In genomic region chr11:60700320-60701185, GRCm38 (mm10) we compare ENCODE assay signal across 9 mouse cellular contexts. TPM values are rescaled to one million over a fixed set of nuclear protein-coding genes. Genes with fewer than 3 reads are reported as not detected.
A peak's percentile ranks its signal among the peaks of the same experiment; 100 is the strongest.
DNase-seq lines count a peak whose midpoint lies in the region; ATAC-seq and TF ChIP-seq lines count a peak whose summit lies in the region.
"Had no signal": no experiment of that assay in that cellular context is flagged by ENCODE, and none has a peak within 500 bp of the region (broad histone marks: within the 10 kb centered on the region; RNA-seq: fewer than 3 reads in every experiment).

No protein-coding gene starts in this region.

- H3K9me3 ChIP-seq in forebrain, embryonic 15.5 days, result no peaks in the 10 kb centered on the region
- H3K9me3 ChIP-seq in limb, embryonic 10.5 days (replicated peaks), result no peaks in the 10 kb centered on the region

- 0 out of 2 replicates have a peak, but pooled peaks cover 1% of the 10 kb centered on the region for H3K36me3 ChIP-seq in spleen, adult 2 months (ENCODE audit: control insufficient read depth, insufficient read depth, low read length)
- peaks cover 10% of the 10 kb centered on the region for H3K36me3 ChIP-seq in forebrain, embryonic 15.5 days
- H3K36me3 ChIP-seq in limb, embryonic 10.5 days, result peaks cover 42% of the 10 kb centered on the region

- H3K4me2 ChIP-seq in forebrain, embryonic 15.5 days (replicated peaks), result peak overlapping the region; percentile 67

- peaks cover 6% of the 10 kb centered on the region; the same call in 1 of the 2 replicates for H3K4me1 ChIP-seq in spleen, adult 2 months (ENCODE audit: control insufficient read depth, insufficient read depth, insufficient read length)
- H3K4me1 ChIP-seq in forebrain, embryonic 15.5 days, result peaks cover 42% of the 10 kb centered on the region
- peaks cover 44% of the 10 kb centered on the region for H3K4me1 ChIP-seq in limb, embryonic 10.5 days

- peak; percentile 1 for DNase-seq in gastrocnemius, adult 18-20 months (ENCODE audit: low spot score)
- DNase-seq in gastrocnemius, postnatal 10 days, result no peak
- DNase-seq in spleen, adult 2 months (ENCODE audit: low read depth in 1 of 2, low spot score in 2 of 2), result no peak
- DNase-seq in spleen, postnatal 14 days (ENCODE audit: low spot score in 2 of 2), result no peak
- DNase-seq in limb, embryonic 10.5 days (ENCODE audit: low spot score), result no peak
- peak; percentile 13 for DNase-seq in neural tube, embryonic 10.5 days (ENCODE audit: extremely low spot score, low spot score)
- no peak for DNase-seq in T-cell, adult 2 months (ENCODE audit: low spot score)

- no peak overlapping the region for H3K27ac ChIP-seq in spleen, adult 2 months (ENCODE audit: insufficient read depth, low read length)
- H3K27ac ChIP-seq in forebrain, embryonic 15.5 days (replicated peaks), result peak overlapping the region; percentile 91
- peak overlapping the region; percentile 95 for H3K27ac ChIP-seq in limb, embryonic 10.5 days

- no peaks in the 10 kb centered on the region for H3K27me3 ChIP-seq in spleen, adult 2 months (ENCODE audit: control insufficient read depth, insufficient read depth, low read length)
- H3K27me3 ChIP-seq in forebrain, embryonic 15.5 days, result no peaks in the 10 kb centered on the region
- no peaks in the 10 kb centered on the region for H3K27me3 ChIP-seq in limb, embryonic 10.5 days (ENCODE audit: low read depth, poor library complexity, severe bottlenecking)
- H3K27me3 ChIP-seq: Patski had no signal

- TF ChIP-seq CTCF in spleen, adult 2 months (IDR thresholded peaks at IDR 0.05; ENCODE audit: extremely low read depth, insufficient read depth, insufficient read length, insufficient replicate concordance), result no peak

- peak overlapping the region; percentile 74 for H3K4me3 ChIP-seq in spleen, adult 2 months (ENCODE audit: extremely low read depth, insufficient read depth, insufficient read length)
- peak overlapping the region; percentile 85 for H3K4me3 ChIP-seq in forebrain, embryonic 15.5 days
- peak overlapping the region; percentile 88 for H3K4me3 ChIP-seq in limb, embryonic 10.5 days

- 51% methylated on average over 12 of the region's 12 CpGs for WGBS in spleen, adult 2 months
- WGBS in forebrain, embryonic 15.5 days, result 19% methylated on average over 12 of the region's 12 CpGs
- 37% methylated on average over 12 of the region's 12 CpGs for WGBS in limb, embryonic 10.5 days

- peak overlapping the region; percentile 87 for H3K9ac ChIP-seq in forebrain, embryonic 15.5 days (replicated peaks)

- no peak for TF ChIP-seq POLR2A in spleen, adult 2 months (IDR thresholded peaks at IDR 0.05; ENCODE audit: low read depth, low read length)

- no peak for ATAC-seq in forebrain, embryonic 15.5 days (replicated peaks)

RNA-seq across cellular contexts. Expression of gene Llgl1, which starts 1.0 kb away (rescaled TPM):
- 1 to 10 TPM; 8.9 to 9.2 TPM for total RNA-seq in gastrocnemius, adult 18-20 months (2021)
- total RNA-seq in gastrocnemius, postnatal 10 days (2021), result 10 to 100 TPM; 15.7 to 20.3 TPM
- 38.6 and 50.7 TPM in 2 replicates for polyA plus RNA-seq in spleen, adult 2 months (2012; rRNA removed)
- 81.5 and 81.8 TPM in 2 replicates for polyA plus RNA-seq in forebrain, embryonic 15.5 days (2015; fragmentation: Nextera tagmentation; extraction: Ambion mirVana)
- polyA plus RNA-seq in limb, embryonic 10.5 days (2016; fragmentation: Nextera tagmentation; extraction: Ambion mirVana), result 120 and 137 TPM in 2 replicates

RNA-seq across cellular contexts. Expression of gene Flii, which starts 26.5 kb away (rescaled TPM):
- 100 to 1,000 TPM; 108 to 113 TPM for total RNA-seq in gastrocnemius, adult 18-20 months (2021)
- total RNA-seq in gastrocnemius, postnatal 10 days (2021), result 10 to 100 TPM; 88.9 to 89.0 TPM
- polyA plus RNA-seq in spleen, adult 2 months (2012; rRNA removed), result 164 and 199 TPM in 2 replicates
- polyA plus RNA-seq in forebrain, embryonic 15.5 days (2015; fragmentation: Nextera tagmentation; extraction: Ambion mirVana), result 72.5 and 73.0 TPM in 2 replicates
- 71.1 and 77.7 TPM in 2 replicates for polyA plus RNA-seq in limb, embryonic 10.5 days (2016; fragmentation: Nextera tagmentation; extraction: Ambion mirVana)

RNA-seq across cellular contexts. Expression of gene Mief2, which starts 27.6 kb away (rescaled TPM):
- 10 to 100 TPM; 75.2 to 94.4 TPM for total RNA-seq in gastrocnemius, adult 18-20 months (2021)
- 10 to 100 TPM; 79.9 to 81.7 TPM for total RNA-seq in gastrocnemius, postnatal 10 days (2021)
- 12.8 and 14.6 TPM in 2 replicates for polyA plus RNA-seq in spleen, adult 2 months (2012; rRNA removed)
- polyA plus RNA-seq in forebrain, embryonic 15.5 days (2015; fragmentation: Nextera tagmentation; extraction: Ambion mirVana), result 21.8 and 25.2 TPM in 2 replicates
- 15.2 and 18.2 TPM in 2 replicates for polyA plus RNA-seq in limb, embryonic 10.5 days (2016; fragmentation: Nextera tagmentation; extraction: Ambion mirVana)

Comparison
In these comparisons a context has a peak if more than half of its experiments do, and no peak if none do; other contexts are left out.
1. DNase-seq: peak in gastrocnemius, adult 18-20 months (single experiment) and neural tube, embryonic 10.5 days (single experiment); none in gastrocnemius, postnatal 10 days (single experiment), spleen, adult 2 months (0 of 2), spleen, postnatal 14 days (0 of 2), limb, embryonic 10.5 days (single experiment) and T-cell, adult 2 months (single experiment).
2. Peak in every context shown above with its lines, with median percentiles within 50 percentile points of each other: H3K4me3 ChIP-seq.